Mouse (Mus musculus): ENCODE data around the gene Tmem160. TPM values are rescaled to one million over a fixed set of nuclear protein-coding genes. Genes with fewer than 3 reads are reported as not detected.

The Tmem160 gene
- polyA plus RNA-seq, 1 experiment from 2014 or later = 57.0 TPM

GRCm38 (mm10) chr7:16496260-16496659, 43.7 kb downstream of the Tmem160 start:
- no peak overlapping the region for H3K27ac ChIP-seq
- H3K4me3 ChIP-seq (replicated peaks) = no peak overlapping the region
- no peaks in the 10 kb centered on the region for H3K9me3 ChIP-seq
- H3K4me2 ChIP-seq = no peak overlapping the region
- no peak overlapping the region for H3K9ac ChIP-seq
- WGBS = 83% methylated on average over 3 of the region's 3 CpGs
- H3K27me3 ChIP-seq (replicated peaks) = no peaks in the 10 kb centered on the region
- H3K36me3 ChIP-seq = peaks cover 25% of the 10 kb centered on the region; the same call in 1 of the 2 replicates
- no peaks in the 10 kb centered on the region for H3K4me1 ChIP-seq
- ATAC-seq (ENCODE audit: insufficient read depth, low FRiP score, low read depth) = no peak

GRCm38 (mm10) chr7:16499671-16500104, 47.1 kb downstream of the Tmem160 start:
- H3K4me2 ChIP-seq = no peak overlapping the region
- no peak overlapping the region for H3K27ac ChIP-seq
- 87% methylated on average over 6 of the region's 6 CpGs for WGBS
- H3K36me3 ChIP-seq = peaks cover 28% of the 10 kb centered on the region; the same call in 1 of the 2 replicates
- H3K9ac ChIP-seq = no peak overlapping the region
- H3K4me1 ChIP-seq = no peaks in the 10 kb centered on the region
- H3K4me3 ChIP-seq (replicated peaks) = no peak overlapping the region
- H3K27me3 ChIP-seq (replicated peaks) = no peaks in the 10 kb centered on the region
- no peaks in the 10 kb centered on the region for H3K9me3 ChIP-seq
- no peak for ATAC-seq (ENCODE audit: insufficient read depth, low FRiP score, low read depth)

- no peaks in the 10 kb centered on the region for H3K9me3 ChIP-seq
Measured at GRCm38 (mm10) chr7:16501571-16501970, 49.0 kb downstream of the Tmem160 start.

GRCm38 (mm10) chr7:16504573-16505225, 52.1 kb downstream of the Tmem160 start:
- H3K9ac ChIP-seq = no peak overlapping the region
- peaks cover 14% of the 10 kb centered on the region; the same call in 1 of the 2 replicates for H3K36me3 ChIP-seq
- no peaks in the 10 kb centered on the region for H3K4me1 ChIP-seq
- ATAC-seq (ENCODE audit: insufficient read depth, low FRiP score, low read depth) = no peak
- 80% methylated on average over 2 of the region's 2 CpGs for WGBS
- H3K27me3 ChIP-seq (replicated peaks) = no peaks in the 10 kb centered on the region
- no peaks in the 10 kb centered on the region for H3K9me3 ChIP-seq
- H3K4me2 ChIP-seq = no peak overlapping the region
- no peak overlapping the region for H3K27ac ChIP-seq
- H3K4me3 ChIP-seq (replicated peaks) = no peak overlapping the region

More at GRCm38 (mm10) chr7:16501571-16501970, 49.0 kb downstream of the Tmem160 start:
- no peak for ATAC-seq (ENCODE audit: insufficient read depth, low FRiP score, low read depth)
- H3K4me1 ChIP-seq = no peaks in the 10 kb centered on the region
- H3K9ac ChIP-seq = no peak overlapping the region
- no peak overlapping the region for H3K27ac ChIP-seq
- no peak overlapping the region for H3K4me2 ChIP-seq
- H3K27me3 ChIP-seq (replicated peaks) = no peaks in the 10 kb centered on the region
- 90% methylated on average over 4 of the region's 4 CpGs for WGBS
- H3K4me3 ChIP-seq (replicated peaks) = no peak overlapping the region
- H3K36me3 ChIP-seq = peaks cover 30% of the 10 kb centered on the region

Other genes with a start within 250 kb of the Tmem160 start
- 37.9 and 55.3 TPM in 2 replicates for gene Dhx34, start 230.7 kb upstream of the Tmem160 start, polyA plus RNA-seq (2015; fragmentation: Nextera tagmentation; extraction: Ambion mirVana)
- 0.28 and 0.37 TPM in 2 replicates for gene C5ar2, start 208.6 kb upstream of the Tmem160 start, polyA plus RNA-seq (2015; fragmentation: Nextera tagmentation; extraction: Ambion mirVana)
- gene C5ar1, start 193.2 kb upstream of the Tmem160 start, polyA plus RNA-seq (2015; fragmentation: Nextera tagmentation; extraction: Ambion mirVana) = 3.7 and 4.1 TPM in 2 replicates
- gene Inafm1, start 179.2 kb upstream of the Tmem160 start, polyA plus RNA-seq (2015; fragmentation: Nextera tagmentation; extraction: Ambion mirVana) = 20.5 and 21.1 TPM in 2 replicates
- 26.7 and 27.0 TPM in 2 replicates for gene Ccdc9, start 166.0 kb upstream of the Tmem160 start, polyA plus RNA-seq (2015; fragmentation: Nextera tagmentation; extraction: Ambion mirVana)
- 6.7 and 7.4 TPM in 2 replicates for gene Bbc3, start 144.4 kb upstream of the Tmem160 start, polyA plus RNA-seq (2015; fragmentation: Nextera tagmentation; extraction: Ambion mirVana)
- 272 and 284 TPM in 2 replicates for gene Sae1, start 65.0 kb upstream of the Tmem160 start, polyA plus RNA-seq (2015; fragmentation: Nextera tagmentation; extraction: Ambion mirVana)
- 16.8 and 17.4 TPM in 2 replicates for gene Zc3h4, start 51.9 kb upstream of the Tmem160 start, polyA plus RNA-seq (2015; fragmentation: Nextera tagmentation; extraction: Ambion mirVana)
- 0.33 and 0.49 TPM in 2 replicates for gene Npas1, start 24.9 kb downstream of the Tmem160 start, polyA plus RNA-seq (2015; fragmentation: Nextera tagmentation; extraction: Ambion mirVana)
- gene Arhgap35, start 162.2 kb downstream of the Tmem160 start, polyA plus RNA-seq (2015; fragmentation: Nextera tagmentation; extraction: Ambion mirVana) = 12.0 and 13.0 TPM in 2 replicates
- not detected in 2 replicates for gene Ceacam15, start 222.9 kb downstream of the Tmem160 start, polyA plus RNA-seq (2015; fragmentation: Nextera tagmentation; extraction: Ambion mirVana)

Data from stomach, embryonic 15.5 days (tissue).